Mouse (Mus musculus): Measurements from ENCODE around the gene Ptprk. TPM values are rescaled to one million over a fixed set of nuclear protein-coding genes. Genes with fewer than 3 reads are reported as not detected.

The Ptprk gene
- total RNA-seq, 2 experiments from 2014 or later: 82.2 to 85.5 TPM

GRCm38 (mm10) chr10:28485574-28485973 lies 411.0 kb downstream of the Ptprk start:
- H3K27ac ChIP-seq: no peak overlapping the region
- intact Hi-C loops (cut with DNase I): loop anchor here (2.0 to 10.0 kb wide), 2 partner anchors 359 to 469 kb away; no protein-coding TSS in a partner anchor
- H3K4me3 ChIP-seq: no peak overlapping the region
- TF ChIP-seq CTCF (IDR thresholded peaks at IDR 0.05): peak; percentile 78
- peak; percentile 36 to 52 for DNase-seq (ENCODE audit: extremely low spot score in 1 of 2, low spot score in 2 of 2)

GRCm38 (mm10) chr10:28491006-28491405 lies 416.4 kb downstream of the Ptprk start:
- intact Hi-C loops (cut with DNase I): loop anchor here (2.0 to 10.0 kb wide), 3 partner anchors 61 to 240 kb away; no protein-coding TSS in a partner anchor
- no peak overlapping the region for H3K27ac ChIP-seq
- no peak for DNase-seq (ENCODE audit: extremely low spot score in 1 of 2, low spot score in 2 of 2)
- no peak overlapping the region for H3K4me3 ChIP-seq
- TF ChIP-seq CTCF (IDR thresholded peaks at IDR 0.05): no peak

- no peak for TF ChIP-seq CTCF (IDR thresholded peaks at IDR 0.05)
- intact Hi-C loops (cut with DNase I): loop anchor here (5.0 to 10.0 kb wide), 2 partner anchors 60 to 203 kb away; no protein-coding TSS in a partner anchor
- DNase-seq (ENCODE audit: extremely low spot score in 1 of 2, low spot score in 2 of 2): no peak
- Histone ChIP-seq H3K27ac (no peak overlapping the region), H3K4me3 (no peak overlapping the region)
Observed at GRCm38 (mm10) chr10:28492206-28492605, 417.6 kb downstream of the Ptprk start.

GRCm38 (mm10) chr10:28492870-28493269 lies 418.2 kb downstream of the Ptprk start:
- TF ChIP-seq CTCF (IDR thresholded peaks at IDR 0.05): no peak
- no peak for DNase-seq (ENCODE audit: extremely low spot score in 1 of 2, low spot score in 2 of 2)
- H3K4me3 ChIP-seq: peak overlapping the region; percentile 21; the same call in 1 of the 2 replicates
- peak overlapping the region; percentile 76 for H3K27ac ChIP-seq
- intact Hi-C loops (cut with DNase I): loop anchor here (5.0 to 10.0 kb wide), 2 partner anchors 59 to 202 kb away; no protein-coding TSS in a partner anchor

- intact Hi-C loops (cut with DNase I): loop anchor here (5.0 to 10.0 kb wide), 2 partner anchors 59 to 201 kb away; no protein-coding TSS in a partner anchor
Observed at GRCm38 (mm10) chr10:28493271-28493861, 418.7 kb downstream of the Ptprk start.

DNA sequence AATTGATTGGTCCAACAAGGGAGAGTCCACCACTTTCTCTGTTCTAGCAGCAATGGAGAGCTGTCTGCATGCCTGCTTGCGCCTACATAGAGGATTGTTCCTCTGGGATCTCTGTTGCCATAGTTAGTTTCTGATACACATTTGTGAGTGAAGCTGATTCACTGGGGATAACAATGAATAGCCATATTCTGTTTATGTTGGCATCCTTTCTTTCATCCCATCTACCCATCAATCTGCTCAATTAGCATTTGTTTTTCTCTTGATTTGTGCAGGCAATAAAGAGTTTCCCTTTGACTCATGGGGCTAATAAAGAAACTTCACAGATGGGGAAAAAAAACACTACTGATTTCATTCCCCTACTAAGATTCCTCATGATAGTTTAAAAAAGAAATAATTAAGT lies 423.2 kb downstream of the Ptprk start:
- TF ChIP-seq CTCF (IDR thresholded peaks at IDR 0.05): no peak
- H3K27ac ChIP-seq: no peak overlapping the region
- no peak for DNase-seq (ENCODE audit: extremely low spot score in 1 of 2, low spot score in 2 of 2)
- intact Hi-C loops (cut with DNase I): loop anchor here (10.0 kb wide), 1 partner anchor 197 kb away; no protein-coding TSS in a partner anchor
- no peak overlapping the region for H3K4me3 ChIP-seq

More at GRCm38 (mm10) chr10:28493271-28493861, 418.7 kb downstream of the Ptprk start:
- TF ChIP-seq CTCF (IDR thresholded peaks at IDR 0.05): no peak; the same call in 1 of the 2 replicates
- peak overlapping the region; percentile 76 for H3K27ac ChIP-seq
- peak; percentile 24 to 43 for DNase-seq (ENCODE audit: extremely low spot score in 1 of 2, low spot score in 2 of 2)
- H3K4me3 ChIP-seq: peak overlapping the region; percentile 21; the same call in 1 of the 2 replicates

DNA sequence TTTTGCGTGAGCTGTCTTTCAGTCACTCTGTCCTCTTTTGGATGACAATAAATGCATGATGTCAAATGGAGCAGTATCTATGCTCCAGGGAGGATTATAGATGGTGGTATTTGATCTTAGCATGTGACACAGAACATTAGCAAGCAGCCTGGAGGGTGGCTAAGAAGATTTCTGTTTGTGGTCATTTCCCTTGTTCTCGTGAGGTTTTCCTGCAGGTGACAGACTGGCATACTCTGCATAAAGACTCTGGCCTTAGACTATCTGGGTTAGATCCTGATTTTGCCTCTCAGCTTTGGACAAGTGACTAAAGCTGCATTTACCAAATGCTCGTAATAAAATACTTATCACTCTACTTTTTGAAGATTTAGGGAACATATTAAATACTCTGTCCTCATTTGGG lies 423.9 kb downstream of the Ptprk start:
- Histone ChIP-seq H3K4me3 (no peak overlapping the region), H3K27ac (no peak overlapping the region)
- TF ChIP-seq CTCF (IDR thresholded peaks at IDR 0.05): no peak
- intact Hi-C loops (cut with DNase I): loop anchor here (10.0 kb wide), 1 partner anchor 196 kb away; no protein-coding TSS in a partner anchor
- DNase-seq (ENCODE audit: extremely low spot score in 1 of 2, low spot score in 2 of 2): no peak

GRCm38 (mm10) chr10:28513601-28514000 lies 439.0 kb downstream of the Ptprk start:
- intact Hi-C loops (cut with DNase I): no loop called here
- no peak for TF ChIP-seq CTCF (IDR thresholded peaks at IDR 0.05)
- Histone ChIP-seq H3K4me3 (no peak overlapping the region), H3K27ac (no peak overlapping the region)
- no peak for DNase-seq (ENCODE audit: extremely low spot score in 1 of 2, low spot score in 2 of 2)

DNA sequence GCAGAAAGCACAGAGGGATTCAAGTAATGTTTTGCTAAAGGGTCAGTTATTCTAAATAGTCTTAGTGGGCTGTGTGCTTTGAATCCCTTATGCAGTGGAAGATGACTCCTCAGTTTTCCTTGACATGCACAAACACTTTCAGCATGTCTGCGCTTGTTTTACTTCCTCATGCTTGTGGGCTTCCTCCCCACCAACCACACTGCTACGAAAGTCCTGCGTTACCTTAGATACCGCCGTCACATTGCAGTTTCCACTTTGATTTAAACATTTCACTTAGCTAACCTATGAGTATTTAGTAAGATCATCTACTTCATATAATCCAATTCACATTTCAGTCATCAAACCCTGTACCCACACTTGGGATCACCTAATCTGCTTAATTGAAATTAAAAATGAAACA lies 441.5 kb downstream of the Ptprk start:
- intact Hi-C loops (cut with DNase I): no loop called here
- DNase-seq (ENCODE audit: extremely low spot score in 1 of 2, low spot score in 2 of 2): no peak
- H3K4me3 ChIP-seq: no peak overlapping the region

GRCm38 (mm10) chr10:28518297-28518696 lies 443.7 kb downstream of the Ptprk start:
- Histone ChIP-seq H3K27ac (no peak overlapping the region), H3K4me3 (no peak overlapping the region)
- no peak for TF ChIP-seq CTCF (IDR thresholded peaks at IDR 0.05)
- DNase-seq (ENCODE audit: extremely low spot score in 1 of 2, low spot score in 2 of 2): no peak
- intact Hi-C loops (cut with DNase I): no loop called here

More for the DNA sequence above, 441.5 kb downstream of the Ptprk start:
- TF ChIP-seq CTCF (IDR thresholded peaks at IDR 0.05): no peak
- no peak overlapping the region for H3K27ac ChIP-seq

DNA sequence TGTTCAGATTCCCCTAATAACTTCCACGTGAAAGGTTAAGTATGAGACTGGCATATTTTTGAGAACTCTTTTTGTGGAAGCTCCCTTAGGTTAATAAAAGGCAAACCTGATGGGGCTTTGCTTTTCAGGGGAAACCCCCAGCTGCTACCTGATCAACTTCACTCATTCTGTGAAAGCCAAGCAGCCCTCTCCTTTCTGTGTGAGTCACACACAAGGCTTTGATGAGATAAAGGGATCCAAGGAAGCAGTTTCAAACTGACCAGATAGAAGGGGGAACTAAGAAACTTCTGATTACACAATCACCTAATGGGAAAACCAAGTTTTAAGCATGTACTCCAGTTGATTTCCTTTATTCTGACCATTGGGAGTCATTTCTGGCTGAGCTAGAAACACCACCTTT lies 445.2 kb downstream of the Ptprk start:
- no peak for TF ChIP-seq CTCF (IDR thresholded peaks at IDR 0.05)
- intact Hi-C loops (cut with DNase I): no loop called here
- Histone ChIP-seq H3K27ac (no peak overlapping the region), H3K4me3 (no peak overlapping the region)
- no peak for DNase-seq (ENCODE audit: extremely low spot score in 1 of 2, low spot score in 2 of 2)

DNA sequence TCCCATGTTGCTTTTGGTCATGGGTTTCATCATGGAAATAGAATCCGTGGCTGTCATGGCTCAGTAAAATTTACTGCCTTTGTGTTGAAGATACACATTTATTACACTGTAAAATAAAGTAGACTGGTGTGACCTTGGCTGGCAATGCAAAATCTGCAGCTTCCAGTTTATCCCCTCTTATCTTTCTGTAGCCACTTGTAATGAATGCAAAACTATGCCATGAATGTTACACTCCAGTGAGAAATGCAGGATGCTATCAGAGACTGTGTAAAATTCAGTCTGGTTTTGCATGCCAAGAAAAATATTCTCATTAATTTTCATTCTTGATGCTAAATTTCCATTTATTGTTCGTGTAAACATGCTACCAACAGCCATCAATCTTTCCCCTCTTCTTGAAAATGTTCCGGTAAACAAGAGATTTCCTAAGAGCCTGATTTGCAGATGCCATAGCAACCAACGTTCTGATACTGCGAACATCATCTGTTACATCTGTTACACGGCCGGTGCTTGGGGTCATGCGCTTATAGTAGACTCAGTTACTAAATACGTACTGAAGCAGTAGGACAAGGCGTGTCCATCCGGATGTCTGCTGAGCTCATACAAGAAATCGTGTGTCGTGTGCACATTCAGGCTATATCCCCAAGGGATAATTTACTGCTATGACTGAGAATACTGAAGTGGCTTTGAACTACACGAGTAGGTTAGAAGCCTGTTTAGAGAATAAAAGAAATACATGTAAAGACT lies 449.5 kb downstream of the Ptprk start:
- Histone ChIP-seq H3K27ac (peak overlapping the region; percentile 44; the same call in 1 of the 2 replicates), H3K4me3 (no peak overlapping the region)
- no peak for DNase-seq (ENCODE audit: extremely low spot score in 1 of 2, low spot score in 2 of 2)
- intact Hi-C loops (cut with DNase I): no loop called here
- TF ChIP-seq CTCF (IDR thresholded peaks at IDR 0.05): no peak

Measured in left cerebral cortex, adult 2 months (tissue).